Mouse (Mus musculus): ENCODE data around the gene Svep1. TPM values are rescaled to one million over a fixed set of nuclear protein-coding genes. Genes with fewer than 3 reads are reported as not detected.
A peak's percentile ranks its signal among the peaks of the same experiment; 100 is the strongest.

Svep1 gene
- polyA plus RNA-seq, 1 experiment from 2014 or later = 0.69 TPM

DNA sequence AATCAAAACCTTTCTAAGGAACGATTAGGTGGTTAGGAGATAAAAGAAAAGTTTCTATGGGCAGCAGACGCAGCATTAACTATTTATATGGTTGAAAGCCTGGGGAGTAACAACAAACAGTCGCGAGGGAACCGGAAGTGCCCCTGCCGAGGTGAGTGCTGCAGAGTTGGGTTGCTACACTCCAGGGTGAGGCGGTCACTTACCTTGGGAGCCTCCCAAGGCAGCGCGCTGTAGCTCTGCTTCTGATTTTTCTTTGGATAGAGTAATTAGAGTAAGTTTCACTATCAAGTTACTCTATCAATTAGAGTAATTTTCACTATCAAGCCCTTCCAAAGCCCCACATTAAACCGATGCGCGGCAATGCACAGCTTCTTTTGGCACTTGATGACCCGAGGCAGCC is 172.0 kb downstream of the Svep1 start:
- no peak for ATAC-seq
- WGBS (ENCODE audit: insufficient replicate concordance) = 33% methylated on average over 13 of the region's 13 CpGs
- Histone ChIP-seq H3K4me3 (no peak overlapping the region; the same call in 1 of the 2 replicates), H3K4me2 (peak overlapping the region; percentile 50), H3K9me3 (replicated peaks) (no peaks in the 10 kb centered on the region), H3K27me3 (replicated peaks) (no peaks in the 10 kb centered on the region), H3K9ac (no peak overlapping the region), H3K4me1 (no peaks in the 10 kb centered on the region), H3K36me3 (no peaks in the 10 kb centered on the region), H3K27ac (no peak overlapping the region)

DNA sequence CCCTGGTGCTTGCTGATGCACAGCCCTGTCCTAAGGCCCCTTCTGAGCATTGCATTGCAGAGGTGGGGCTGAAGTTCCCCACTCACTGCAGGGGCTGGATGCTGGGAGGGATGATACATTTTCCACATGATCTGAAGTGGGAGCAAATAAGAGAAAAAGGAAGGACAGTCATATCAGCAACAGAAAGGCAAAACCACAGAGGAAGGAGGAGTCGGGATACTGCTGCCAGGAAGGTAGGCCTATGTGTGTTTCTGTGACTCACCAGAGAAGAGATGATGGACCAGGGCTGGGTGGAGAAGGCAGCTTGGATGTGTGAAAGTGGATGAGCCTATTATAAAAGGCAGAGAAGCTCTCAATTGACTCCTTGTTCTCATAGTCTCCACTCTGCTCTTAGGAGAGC is 173.9 kb downstream of the Svep1 start:
- H3K9ac ChIP-seq = no peak overlapping the region
- H3K4me2 ChIP-seq = no peak overlapping the region
- no peaks in the 10 kb centered on the region for H3K36me3 ChIP-seq
- H3K4me3 ChIP-seq = no peak overlapping the region
- no peaks in the 10 kb centered on the region for H3K27me3 ChIP-seq (replicated peaks)
- no peak for ATAC-seq
- no peak overlapping the region for H3K27ac ChIP-seq
- 26% methylated on average over 1 of the region's 1 CpGs for WGBS (ENCODE audit: insufficient replicate concordance)
- no peaks in the 10 kb centered on the region for H3K4me1 ChIP-seq
- no peaks in the 10 kb centered on the region for H3K9me3 ChIP-seq (replicated peaks)

GRCm38 (mm10) chr4:58009024-58009423 is 197.6 kb downstream of the Svep1 start, which contains the start of gene Txndc8:
Txndc8 (minus strand) TSS chr4:58009124.
- H3K27me3 ChIP-seq (replicated peaks) = no peaks in the 10 kb centered on the region
- no peak within 1 kb of the TSS for H3K4me3 ChIP-seq
- no peak within 1 kb of the TSS for H3K9ac ChIP-seq
- WGBS (ENCODE audit: insufficient replicate concordance) = 70% methylated on average over 5 of the region's 5 CpGs
- H3K36me3 ChIP-seq = no peaks in the 10 kb centered on the region
- no peak within 1 kb of the TSS for H3K27ac ChIP-seq
- no peak within 1 kb of the TSS for H3K4me2 ChIP-seq
- no peaks in the 10 kb centered on the region for H3K9me3 ChIP-seq (replicated peaks)
- H3K4me1 ChIP-seq = no peaks in the 10 kb centered on the region
- no peak for ATAC-seq

- Histone ChIP-seq H3K27ac (no peak overlapping the region), H3K9me3 (replicated peaks) (no peaks in the 10 kb centered on the region), H3K36me3 (no peaks in the 10 kb centered on the region), H3K4me3 (no peak overlapping the region), H3K9ac (no peak overlapping the region), H3K4me1 (no peaks in the 10 kb centered on the region), H3K4me2 (no peak overlapping the region), H3K27me3 (replicated peaks) (no peaks in the 10 kb centered on the region)
- no peak for ATAC-seq
- WGBS (ENCODE audit: insufficient replicate concordance) = 51% methylated on average over 3 of the region's 3 CpGs
Measured at GRCm38 (mm10) chr4:58003501-58003900, 203.2 kb downstream of the Svep1 start.

Other genes with a start within 250 kb of the Svep1 start
- gene Txndc8, start 197.7 kb downstream of the Svep1 start, polyA plus RNA-seq (2016; fragmentation: Nextera tagmentation; extraction: Ambion mirVana) = not detected in 2 replicates
- 0.05 and 0.06 TPM in 2 replicates for gene Musk, start 79.1 kb upstream of the Svep1 start, polyA plus RNA-seq (2016; fragmentation: Nextera tagmentation; extraction: Ambion mirVana)

Measured in liver, embryonic 12.5 days (tissue).